Mouse (Mus musculus): ENCODE data around the gene Ccdc177. TPM values are rescaled to one million over a fixed set of nuclear protein-coding genes. Genes with fewer than 3 reads are reported as not detected.

Ccdc177 gene
- total RNA-seq, 2 experiments from 2014 or later: not detected

DNA sequence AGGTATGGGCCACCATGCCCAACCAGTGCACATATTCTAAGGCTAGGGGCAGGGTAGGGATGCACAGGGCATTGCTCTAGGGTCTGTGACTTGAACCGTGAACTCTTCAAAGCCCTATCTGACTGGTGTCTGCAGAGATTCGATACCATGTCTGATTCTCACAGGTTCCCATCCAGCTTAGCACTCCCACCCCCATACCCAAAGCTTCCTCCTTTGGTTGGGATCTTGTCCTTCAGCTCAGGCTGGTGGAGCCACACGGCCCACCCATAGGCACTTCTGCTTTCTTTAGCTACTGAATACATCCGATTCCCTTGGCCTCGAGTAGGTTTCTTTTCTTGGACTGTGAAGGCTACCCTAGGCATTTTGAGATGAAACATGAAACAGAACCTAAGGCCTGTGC, 24.5 kb upstream of the Ccdc177 start:
- DNase-seq: no peak

DNA sequence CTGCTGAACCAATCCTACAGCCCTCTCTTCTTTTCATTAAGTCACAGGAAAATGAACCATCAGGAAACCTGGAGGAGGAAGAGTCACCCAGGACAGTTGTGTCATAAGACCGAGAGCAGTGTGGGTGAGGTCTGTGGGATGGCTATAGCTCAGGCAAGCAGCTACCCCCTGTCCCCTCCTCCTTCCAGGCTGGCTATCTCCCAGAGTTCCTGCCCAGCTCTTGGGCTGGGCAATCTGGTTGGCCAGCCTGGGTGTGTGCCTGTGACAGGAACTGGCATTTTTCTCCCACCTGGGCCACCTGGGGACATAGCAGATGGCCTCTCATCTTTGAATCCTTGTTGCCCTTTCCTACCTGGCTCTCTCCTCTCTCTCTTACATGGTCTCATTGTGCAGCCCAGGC, 23.4 kb upstream of the Ccdc177 start:
- DNase-seq: no peak

DNA sequence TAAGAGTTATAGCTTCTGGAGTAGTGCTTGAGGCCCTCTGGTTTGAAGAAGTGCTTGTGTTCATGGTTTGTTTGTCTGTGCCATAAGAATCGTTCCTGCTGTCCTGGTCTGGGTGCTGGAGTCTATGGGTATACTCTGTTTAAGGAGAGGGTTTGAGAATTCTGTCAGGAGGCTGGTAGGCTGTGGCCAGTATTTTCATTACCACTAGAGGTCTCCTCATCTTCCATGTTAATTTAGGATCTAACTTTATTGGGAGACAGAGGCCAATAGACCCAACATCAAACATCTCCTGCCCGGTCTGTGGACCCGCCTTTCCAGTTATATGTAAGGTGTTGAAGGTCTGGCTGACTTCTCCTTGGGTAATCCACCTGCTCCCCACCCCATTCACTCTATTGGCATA, 22.4 kb upstream of the Ccdc177 start:
- DNase-seq: no peak

DNA sequence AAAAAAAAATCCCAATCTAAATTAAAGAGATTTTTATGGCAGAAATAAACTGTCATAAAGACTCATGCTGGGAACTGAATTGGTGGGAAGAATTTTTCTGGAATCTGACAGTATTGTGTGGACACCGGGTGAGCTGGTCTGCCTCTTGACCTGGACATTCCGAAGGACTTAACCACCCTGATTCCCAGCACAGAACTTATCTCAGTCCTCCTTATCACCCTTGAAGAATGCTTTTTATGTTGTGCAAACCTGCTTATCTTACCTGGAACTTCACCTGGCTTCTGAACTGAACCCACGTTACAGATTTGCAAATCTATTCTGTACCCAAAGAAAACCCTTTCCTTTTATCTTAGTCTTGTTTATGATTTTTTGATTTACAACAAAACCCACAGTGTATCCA, 21.7 kb upstream of the Ccdc177 start:
- no peak for DNase-seq

DNA sequence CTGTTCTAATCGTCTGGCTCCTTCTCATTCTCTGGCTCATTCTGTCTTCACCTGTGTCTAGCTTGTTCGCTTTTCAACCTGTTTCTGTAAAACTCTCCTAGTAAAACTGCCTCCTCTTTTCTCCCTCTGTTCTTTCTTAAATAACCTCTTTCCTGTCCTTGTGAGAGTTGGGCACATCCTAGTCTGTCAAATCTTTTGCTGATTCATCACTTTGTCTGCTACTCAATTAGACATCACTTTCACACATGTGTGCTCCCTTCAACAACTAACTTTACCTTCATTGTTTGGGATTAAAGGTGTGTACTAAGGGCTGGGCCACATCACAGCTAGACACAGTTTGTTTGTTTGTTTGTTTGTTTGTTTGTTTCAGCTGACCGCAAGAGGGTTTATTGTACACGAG, 19.3 kb upstream of the Ccdc177 start:
- no peak for DNase-seq

DNA sequence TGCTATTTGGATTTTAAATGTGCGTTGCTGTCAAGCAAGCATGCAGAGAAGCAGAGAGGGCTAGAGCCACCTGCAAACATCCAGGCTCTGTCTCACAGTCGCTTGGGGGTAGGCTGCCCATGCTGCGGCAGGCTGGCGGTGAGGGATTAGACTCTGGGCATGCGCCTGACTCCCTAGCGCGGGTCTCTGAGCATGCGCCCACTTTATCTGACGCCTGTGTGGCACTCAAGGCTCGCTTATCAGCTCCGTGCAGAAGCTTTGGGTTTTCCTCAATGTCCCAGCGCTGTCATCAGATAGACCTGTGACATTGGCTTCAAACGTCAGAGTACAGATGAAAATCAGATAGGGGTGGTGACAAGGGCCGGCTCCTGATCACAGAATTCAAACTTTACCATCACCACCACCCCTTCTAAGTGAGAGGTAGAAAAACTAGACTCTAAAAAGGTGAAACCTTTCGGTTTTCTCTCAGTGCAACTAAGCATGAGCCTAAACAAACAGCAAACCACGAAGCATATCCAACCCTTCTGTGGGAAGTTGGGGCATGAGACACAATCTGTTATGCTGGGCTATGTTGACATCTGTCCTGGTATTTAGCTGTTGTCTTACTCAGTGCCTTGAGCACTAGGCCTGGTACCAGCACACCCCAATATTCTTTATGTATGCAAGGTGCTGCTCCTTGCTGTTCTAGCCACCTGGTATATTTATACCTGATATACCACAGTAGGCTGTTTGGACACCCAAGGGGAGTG, 17.9 kb upstream of the Ccdc177 start:
- no peak for DNase-seq

DNA sequence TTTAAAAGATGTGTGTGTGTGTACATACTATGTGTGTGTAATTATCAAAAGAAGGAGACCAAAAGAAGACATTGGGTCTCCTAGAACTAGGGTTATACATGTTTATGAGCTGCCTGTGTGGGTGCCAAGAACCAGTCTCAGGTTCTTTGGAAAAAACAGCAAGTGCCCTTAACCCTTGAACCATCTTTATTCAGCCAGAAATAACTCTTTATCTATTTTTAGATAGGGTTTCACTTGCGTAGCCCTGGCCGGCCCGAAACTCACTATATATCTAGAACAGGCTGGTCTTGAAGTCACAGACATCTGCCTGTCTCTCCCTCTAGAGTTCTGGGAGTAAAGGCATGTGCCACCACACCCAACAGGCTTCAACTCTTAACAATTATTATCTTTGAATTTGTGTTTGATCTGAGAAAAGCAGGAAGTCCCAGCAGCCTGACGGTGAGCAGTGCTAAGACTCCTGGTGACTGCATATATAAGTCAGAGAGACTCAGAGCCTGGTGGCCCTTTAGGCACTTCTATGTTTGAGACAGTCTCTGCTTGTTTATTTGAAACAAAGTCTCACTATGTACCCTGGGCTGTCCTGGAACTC, 15.7 kb upstream of the Ccdc177 start:
- DNase-seq: no peak

DNA sequence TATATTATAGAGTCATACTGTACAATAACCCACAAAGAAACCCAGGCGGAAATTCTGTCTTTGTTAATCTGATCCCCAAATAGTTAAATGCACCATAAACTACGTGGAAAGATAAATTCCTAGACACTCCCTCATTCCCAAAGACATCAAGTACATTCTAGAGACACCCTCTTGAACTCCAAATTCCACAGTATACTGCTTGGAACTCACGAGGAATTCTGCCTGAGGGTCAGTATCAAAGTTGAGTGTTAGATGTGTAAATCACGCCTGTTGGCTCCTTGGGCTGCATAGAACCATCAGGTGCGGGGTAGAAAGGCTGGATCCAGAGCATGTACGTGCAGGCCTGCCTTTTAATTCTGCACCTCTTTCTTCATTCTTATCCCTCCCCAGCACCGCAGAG, 14.3 kb upstream of the Ccdc177 start:
- no peak for DNase-seq

DNA sequence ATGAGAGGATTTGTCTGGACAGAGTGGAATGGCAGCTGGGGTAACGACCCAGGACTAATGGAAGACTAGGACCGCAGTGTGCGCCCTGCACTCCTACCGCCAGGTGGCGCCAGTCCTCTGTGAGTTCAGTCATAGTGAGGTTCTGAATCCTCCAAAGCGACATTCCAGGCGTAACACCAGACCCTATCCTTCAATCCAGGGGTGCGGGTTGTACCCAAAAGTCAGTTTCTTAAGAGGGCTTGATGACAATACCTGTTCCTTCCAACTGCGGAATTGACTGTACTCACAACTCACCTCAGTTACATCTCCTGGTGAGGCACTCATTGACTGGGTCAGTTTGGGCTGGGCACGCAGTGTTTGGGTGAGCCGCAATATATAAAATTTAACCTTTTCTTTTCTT, 9.2 kb upstream of the Ccdc177 start:
- peak; percentile 38 for DNase-seq

DNA sequence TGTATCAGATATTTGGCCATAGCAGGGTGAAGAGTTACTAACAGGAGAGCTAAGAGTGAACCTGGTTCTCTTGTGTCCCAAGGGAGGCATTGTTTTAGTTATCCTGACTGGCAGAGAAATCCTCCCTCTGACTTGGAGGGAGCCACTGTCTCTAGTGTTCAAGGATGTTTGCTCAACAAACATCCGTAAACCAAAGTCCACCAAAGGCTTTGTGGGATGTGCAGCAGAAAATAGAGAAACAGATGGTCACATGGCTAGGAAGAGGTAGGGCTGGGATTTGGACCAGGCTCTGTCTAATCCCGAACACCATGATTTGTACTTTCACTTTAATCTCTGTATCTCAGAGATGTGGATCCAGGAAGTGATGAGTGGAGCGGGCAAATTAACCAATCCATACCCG, 3.6 kb upstream of the Ccdc177 start:
- no peak for DNase-seq

DNA sequence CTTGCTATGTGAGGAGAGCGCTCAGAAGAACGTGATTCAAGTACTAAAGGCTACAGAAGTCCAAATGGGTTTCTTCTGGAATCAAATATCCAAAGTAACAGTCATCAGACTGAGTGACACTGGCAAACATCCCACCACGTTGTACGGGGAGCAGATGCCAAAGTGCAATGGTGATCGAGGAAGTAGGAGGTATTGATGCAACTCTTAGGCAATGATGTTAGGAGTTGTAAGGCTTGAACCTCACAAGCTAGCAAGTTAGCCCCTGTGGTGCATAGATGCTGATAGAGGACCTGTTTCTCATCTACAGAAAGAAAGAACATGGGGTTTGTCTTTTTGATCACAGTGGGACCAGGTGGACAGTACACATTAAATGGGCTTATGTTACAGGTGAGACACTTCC, 2.5 kb upstream of the Ccdc177 start:
- no peak for DNase-seq

DNA sequence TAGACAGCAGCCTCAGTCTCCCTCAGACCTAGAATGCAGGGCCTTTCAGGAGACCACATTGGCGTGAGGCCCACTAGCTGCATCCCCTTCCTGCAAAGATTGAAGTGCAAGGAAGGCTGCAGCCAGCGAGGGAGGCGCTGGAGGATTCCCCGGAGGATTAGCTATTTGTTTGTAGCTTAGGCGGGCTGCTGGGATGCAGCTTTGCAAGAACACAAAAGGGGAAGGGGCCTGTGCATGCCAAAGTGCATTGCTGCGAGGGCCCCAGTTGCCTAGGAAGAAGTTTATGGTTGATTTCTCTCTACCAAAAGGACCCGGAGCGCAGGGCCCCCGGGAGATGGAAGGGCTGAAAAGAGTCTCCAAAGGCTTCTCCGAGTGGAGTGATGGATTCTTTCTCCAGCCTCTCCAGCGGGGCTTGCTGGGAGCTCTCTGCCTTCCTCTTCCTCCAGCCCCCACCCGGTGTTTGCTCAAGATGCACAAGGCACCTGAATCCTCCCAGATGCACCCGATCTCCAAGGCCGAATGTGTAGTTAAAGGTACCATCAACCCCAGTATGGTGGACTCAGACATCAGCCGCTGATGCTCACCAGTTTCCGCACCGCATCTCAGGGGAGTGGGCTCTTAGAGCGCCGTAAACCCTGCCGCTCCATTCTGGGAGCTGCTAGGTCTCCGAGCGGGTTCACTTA, 633 bp downstream of the Ccdc177 start:
- DNase-seq: no peak

DNA sequence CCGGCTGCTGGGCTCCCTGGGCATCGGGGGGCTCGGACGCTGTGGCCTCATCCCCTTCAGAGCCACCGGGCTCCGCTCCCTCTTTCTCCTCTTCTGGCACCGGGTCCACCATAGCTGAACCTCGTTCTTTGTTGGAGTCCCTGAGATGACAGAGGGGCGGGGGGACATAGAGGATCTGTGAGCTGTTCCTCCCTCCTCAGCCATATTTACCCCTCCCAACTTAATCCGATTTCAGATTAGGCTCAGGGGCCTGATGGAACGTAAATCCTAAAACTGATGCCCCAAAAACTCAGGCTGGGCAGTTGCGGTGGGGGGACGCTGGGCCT, 1.1 kb downstream of the Ccdc177 start:
- no peak for DNase-seq

DNA sequence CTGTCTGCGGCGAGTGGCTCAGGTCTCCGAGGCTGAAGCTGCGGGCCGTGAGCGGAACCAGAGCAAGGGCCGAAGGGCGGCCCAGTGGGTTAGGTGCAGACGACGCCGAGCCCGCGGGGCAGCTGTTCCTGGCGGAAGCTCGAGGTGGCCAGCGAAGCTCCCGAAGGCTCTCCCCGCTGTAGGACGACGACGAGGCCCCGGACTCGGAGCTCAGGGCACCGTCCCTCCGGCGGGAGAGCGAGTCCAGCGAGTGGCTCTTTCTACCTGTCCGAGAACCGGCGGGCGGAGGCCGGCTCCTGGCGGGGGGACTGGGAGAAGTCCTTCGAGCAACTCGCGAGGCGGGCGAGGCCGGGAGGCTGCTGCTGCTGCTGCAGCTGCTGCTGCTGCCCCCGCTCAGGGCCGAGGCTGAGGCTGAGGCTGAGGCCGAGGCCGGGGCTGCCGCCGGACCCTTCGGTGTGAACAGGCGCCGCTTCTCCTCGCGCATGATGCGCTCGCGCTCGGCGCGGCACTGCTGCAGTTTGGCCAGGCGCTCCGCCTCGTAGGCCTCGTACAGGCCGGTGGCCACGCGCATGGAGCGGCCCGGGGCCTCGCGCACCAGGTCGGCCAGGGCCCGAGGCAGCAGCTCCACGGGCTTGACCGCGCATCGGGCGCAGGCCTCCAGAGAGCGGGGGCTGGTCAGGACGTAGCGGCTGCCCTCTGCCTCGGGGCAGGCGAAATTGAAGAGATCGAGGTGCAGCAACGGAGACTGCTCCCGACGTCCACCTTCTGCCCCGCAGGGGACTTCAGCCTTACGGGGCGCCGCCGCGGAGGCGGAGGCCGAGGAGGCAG, 1.7 kb downstream of the Ccdc177 start:
- peak; percentile 21 for DNase-seq

DNA sequence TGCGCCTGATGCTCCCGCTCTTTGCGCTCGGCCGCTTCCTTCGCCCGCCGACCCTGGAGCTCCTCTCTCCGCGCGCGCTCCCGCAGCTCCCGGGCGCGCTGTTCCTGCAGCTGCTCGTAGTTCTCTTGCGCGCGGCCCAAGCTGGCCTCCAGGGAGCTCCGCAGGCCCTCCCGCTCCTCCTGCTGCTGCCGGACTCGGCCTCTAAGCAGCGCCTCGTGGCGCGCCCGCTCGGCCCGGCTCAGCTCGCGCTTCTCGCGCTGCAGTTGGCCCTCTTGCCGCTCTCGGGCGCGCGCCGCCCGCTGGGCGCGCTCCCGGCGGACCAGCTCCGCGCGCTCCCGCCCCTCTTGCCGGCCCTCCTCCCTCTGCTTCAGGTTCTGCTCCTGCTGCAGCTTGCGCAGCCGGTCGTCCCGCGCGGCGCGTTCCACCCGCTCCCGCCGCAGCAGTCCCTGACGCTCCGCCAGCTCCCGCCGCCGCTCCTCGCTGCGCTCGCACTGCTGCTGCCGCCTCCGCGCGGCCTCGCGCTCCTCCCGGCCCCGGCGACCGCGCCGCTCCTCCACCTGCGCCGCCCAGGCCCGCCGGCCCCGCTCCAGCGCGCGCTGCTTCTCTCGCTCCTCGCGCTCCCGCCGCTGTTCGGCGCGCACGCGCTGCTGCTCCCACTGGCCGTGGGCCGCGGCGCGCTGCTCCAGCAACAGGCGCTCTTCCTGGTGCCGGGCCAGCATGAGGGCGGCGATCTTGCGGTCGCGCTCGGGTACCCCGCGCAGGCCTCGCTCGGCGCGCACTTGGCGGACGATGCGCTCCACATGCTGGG, 2.5 kb downstream of the Ccdc177 start:
- peak; percentile 68 for DNase-seq

DNA sequence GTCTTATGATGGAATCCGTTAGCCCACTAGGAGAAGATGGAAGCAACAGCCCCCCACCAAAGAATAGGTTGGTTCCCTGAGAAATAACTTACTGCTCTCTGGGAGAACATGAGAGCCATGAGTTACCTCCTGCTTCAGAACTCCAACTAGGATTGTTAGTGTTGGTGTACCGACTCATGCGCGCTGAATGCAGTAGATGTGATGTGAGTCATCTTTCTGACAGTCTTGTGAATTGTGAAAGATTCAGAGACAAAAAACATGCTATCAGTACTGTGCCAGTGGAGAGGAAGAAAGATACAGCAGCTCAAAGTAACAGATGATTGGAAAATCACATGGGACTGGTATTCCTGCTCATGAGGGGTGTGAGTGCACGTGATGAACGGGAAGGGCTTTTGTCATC, 8.9 kb downstream of the Ccdc177 start:
- DNase-seq: no peak

DNA sequence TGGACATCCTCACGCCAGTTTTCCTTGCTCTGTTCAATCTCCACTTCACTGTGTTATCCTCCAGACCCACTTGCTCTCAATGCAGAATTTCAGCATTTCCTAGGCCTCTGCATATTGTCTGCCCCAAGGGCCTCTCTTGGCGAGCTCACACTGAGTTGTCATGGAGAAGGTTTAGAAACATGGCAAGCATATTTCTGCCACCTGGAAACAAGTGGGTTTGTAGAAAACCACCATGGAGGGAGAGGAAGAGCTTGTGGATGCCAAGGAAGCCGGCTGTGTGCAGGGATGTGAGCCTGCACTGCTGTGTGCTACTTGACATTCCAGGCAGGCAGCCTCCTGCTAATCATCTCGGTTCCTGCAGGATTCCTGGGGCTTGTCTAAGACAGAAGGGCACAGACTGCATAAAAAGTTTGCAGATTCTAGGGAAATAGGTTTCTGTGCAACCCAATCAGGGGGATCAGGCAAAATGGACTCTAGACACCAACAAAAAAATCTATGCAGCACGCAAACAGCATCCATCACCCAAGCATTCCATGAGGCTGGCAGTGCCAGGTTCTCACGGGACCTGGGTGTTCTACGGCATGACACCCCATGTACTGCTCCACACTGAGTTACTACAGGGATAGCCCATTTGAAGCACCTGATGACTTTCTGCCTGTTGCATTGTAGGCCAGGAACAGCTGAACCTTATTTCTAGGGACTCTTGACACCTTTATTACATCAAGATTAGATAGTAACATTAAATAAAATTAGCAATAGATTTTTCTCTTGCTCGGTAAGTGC, 14.3 kb downstream of the Ccdc177 start:
- no peak for DNase-seq

DNA sequence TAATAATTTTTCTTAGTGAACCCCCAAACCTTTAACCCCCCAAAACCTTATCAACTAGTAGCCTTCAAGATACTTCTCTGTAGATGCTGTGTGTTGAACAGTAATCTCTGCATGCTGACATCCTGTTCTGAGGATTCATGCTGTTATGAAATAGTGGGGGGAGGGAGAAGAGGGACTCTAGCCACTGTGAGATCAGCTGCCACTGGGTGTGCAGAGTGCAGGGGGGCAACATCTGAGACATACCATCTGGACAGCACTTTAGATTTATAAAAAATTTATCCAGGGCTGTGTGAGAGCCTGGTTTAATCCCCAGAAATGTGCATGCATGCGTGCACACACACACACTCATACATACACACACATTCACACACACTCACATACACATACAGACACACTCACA, 15.9 kb downstream of the Ccdc177 start:
- DNase-seq: no peak

DNA sequence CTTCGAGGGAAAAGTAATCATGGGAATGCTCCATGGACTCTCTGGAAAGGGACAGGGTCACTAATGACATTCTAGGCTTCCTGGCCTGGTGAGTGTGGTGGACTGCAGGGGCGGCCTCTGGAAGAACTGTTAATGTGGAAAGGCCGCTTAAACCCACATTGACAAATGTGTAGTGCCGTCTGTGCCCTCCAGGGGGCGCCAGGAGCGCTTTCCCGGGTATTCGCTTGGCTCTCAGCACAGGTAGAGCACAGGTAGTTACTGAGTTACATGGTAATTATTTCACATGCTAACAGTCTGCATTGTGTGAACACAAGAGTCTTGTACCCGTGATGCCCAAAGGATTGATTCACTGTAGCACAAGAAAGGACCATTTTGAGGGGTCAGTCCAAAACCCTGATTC, 21.0 kb downstream of the Ccdc177 start:
- DNase-seq: no peak

DNA sequence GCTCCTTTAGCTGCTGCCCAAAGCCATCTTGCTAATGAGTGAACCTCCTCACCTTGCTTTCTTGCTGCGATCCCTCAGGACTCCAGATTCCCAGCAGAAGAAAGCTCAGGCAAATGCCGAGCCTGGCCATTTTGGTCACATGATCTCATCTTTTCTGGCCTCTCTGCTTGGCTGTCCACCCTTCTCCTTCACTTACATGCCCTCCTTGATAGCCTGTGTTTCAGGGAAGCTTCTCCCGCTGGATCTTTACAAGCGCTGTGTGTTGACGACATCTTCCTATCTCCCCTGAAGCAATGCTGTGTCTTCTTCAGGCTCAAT, 23.2 kb downstream of the Ccdc177 start:
- DNase-seq: no peak

DNA sequence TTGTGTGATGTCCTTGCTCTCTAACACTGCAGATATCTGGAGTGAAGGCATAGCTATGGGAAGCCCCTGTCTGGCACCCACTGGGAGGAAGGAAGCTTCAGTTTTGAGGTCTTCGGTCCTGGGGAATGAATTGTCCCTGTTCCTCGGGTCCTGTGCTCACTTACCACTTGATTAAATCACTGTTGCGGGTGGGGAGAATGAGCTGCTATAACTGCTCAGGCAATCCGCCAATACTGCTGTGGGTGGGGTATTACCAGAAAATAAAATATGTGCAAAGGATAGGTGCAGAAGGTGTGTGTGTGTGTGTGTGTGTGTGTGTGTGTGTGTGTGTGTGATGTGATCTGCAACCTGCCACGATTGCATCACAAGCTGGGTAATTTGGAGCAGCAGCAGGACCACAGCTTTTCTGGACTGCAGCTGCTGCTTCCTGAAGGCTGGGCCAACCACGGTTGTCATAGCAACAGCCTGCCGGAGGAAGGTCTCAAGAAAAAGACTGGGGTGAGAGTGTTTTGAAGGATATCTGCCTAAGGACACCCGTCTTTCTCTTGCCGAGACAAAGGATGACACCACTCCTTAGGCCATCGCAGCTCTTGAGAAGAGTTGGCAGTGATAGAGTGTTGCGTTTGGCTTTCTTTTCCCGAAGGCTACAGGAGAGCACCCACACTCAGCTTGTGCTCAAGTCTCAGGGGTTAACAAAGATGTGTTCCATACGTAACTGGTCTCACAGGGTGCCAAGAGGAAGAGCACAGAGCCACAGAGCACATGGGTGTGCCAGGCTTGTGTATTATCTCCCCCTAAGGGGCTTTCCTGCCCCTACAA, 23.8 kb downstream of the Ccdc177 start:
- DNase-seq: no peak

All from gastrocnemius, postnatal 25 days (tissue).